ENCODE assay signal across 8 mouse cellular contexts in the genomic region with DNA sequence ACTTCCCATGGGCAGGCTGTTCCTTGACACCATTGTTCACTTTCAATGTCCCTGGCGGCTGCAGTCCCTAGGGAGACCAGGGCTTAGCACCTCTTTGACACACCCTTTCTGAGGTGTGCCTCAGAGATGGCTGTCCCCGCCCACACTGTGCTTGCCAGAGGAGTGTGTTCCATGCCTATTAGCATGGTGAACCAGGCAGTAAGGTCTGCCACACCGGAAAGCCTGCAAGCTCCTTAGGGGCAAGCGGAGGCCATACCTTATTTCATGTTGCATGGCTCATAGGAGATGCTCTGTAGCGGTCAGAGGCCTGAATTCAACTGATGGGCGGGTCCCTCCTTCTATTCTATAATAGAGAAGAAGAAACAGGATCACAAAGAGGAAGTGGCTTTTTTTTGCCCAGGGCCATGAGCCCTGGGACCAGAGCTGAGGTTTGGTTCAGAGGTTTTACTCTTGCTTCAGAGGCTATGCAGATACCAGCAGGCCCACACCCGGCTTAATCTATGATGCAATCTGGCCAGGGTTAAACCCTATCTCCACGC.
DNase-seq lines count a peak whose midpoint lies in the region; ATAC-seq and TF ChIP-seq lines count a peak whose summit lies in the region.

No protein-coding gene starts in this region.

- ATAC-seq in inflammation-experienced regulatory T-cells, adult 6 months: peak; percentile 68
- peak; percentile 47 for ATAC-seq in lung, embryonic 16.5 days (ENCODE audit: low read depth)

- no peaks in the 10 kb centered on the region for H3K27me3 ChIP-seq in lung, embryonic 16.5 days (ENCODE audit: control insufficient read depth, insufficient read depth, low read depth, low read length)

- DNase-seq in layer of hippocampus, adult 2 months (ENCODE audit: low spot score in 2 of 2): no peak
- DNase-seq in layer of hippocampus, adult 9-10 months (ENCODE audit: low spot score): no peak
- DNase-seq in left cerebral cortex, adult 9 months (ENCODE audit: low spot score in 2 of 2): no peak
- DNase-seq in layer of hippocampus, postnatal 10 days (ENCODE audit: low spot score in 2 of 2): no peak
- no peak for DNase-seq in cerebellum, postnatal 4 days (ENCODE audit: low spot score in 2 of 2)

- peak overlapping the region; percentile 17; the same call in 1 of the 2 replicates for H3K9ac ChIP-seq in lung, embryonic 16.5 days (ENCODE audit: low read length)

- H3K36me3 ChIP-seq in lung, embryonic 16.5 days (ENCODE audit: control insufficient read depth, insufficient read depth, low read length): peaks cover 5% of the 10 kb centered on the region; the same call in 1 of the 2 replicates

- TF ChIP-seq POLR2A in bone marrow, adult 2 months (IDR thresholded peaks at IDR 0.05; ENCODE audit: borderline replicate concordance, control insufficient read depth, low read depth, low read length): no peak

- H3K4me3 ChIP-seq in layer of hippocampus, adult 2 months: no peak overlapping the region
- H3K4me3 ChIP-seq in bone marrow, adult 2 months (replicated peaks; ENCODE audit: control insufficient read depth, low read depth, low read length): peak overlapping the region; percentile 1
- no peak overlapping the region for H3K4me3 ChIP-seq in lung, embryonic 16.5 days (ENCODE audit: low read length)

- TF ChIP-seq CTCF in layer of hippocampus, adult 2 months (conservative IDR thresholded peaks at IDR 0.05): no peak
- no peak for TF ChIP-seq CTCF in bone marrow, adult 2 months (IDR thresholded peaks at IDR 0.05; ENCODE audit: control insufficient read depth, insufficient read depth, low read length)

- H3K4me1 ChIP-seq in bone marrow, adult 2 months (ENCODE audit: control insufficient read depth, insufficient read depth, low read length): peaks cover 15% of the 10 kb centered on the region
- peaks cover 43% of the 10 kb centered on the region for H3K4me1 ChIP-seq in lung, embryonic 16.5 days (replicated peaks; ENCODE audit: control insufficient read depth, insufficient read depth, low read length)

- 7% methylated on average over 8 of the region's 8 CpGs for WGBS in bone marrow, adult 2 months
- 64% methylated on average over 8 of the region's 8 CpGs for WGBS in lung, embryonic 16.5 days

- H3K4me2 ChIP-seq in lung, embryonic 16.5 days (ENCODE audit: low read depth, low read length): no peak overlapping the region

- H3K9me3 ChIP-seq in lung, embryonic 16.5 days (ENCODE audit: control insufficient read depth, low read length): no peaks in the 10 kb centered on the region

- peak overlapping the region; percentile 65 for H3K27ac ChIP-seq in layer of hippocampus, adult 2 months
- H3K27ac ChIP-seq in bone marrow, adult 2 months (ENCODE audit: control insufficient read depth, insufficient read depth, low read depth, low read length, poor library complexity): peak overlapping the region; percentile 78
- H3K27ac ChIP-seq in lung, embryonic 16.5 days (ENCODE audit: low read length): peak overlapping the region; percentile 80
